Mouse (Mus musculus) hindbrain, embryonic 14.5 days (tissue): ENCODE measurements around the gene Wdr60. TPM values are rescaled to one million over a fixed set of nuclear protein-coding genes. Genes with fewer than 3 reads are reported as not detected.

Source experiments
- ATAC-seq: fragments of 200-750 bp; cut with Nextera tagmentation; 2 replicates; pipeline ENCODE4 v1.8.0; 2017; ENCODE audit warnings: moderate number of reproducible peaks, mild to moderate bottlenecking, moderate TSS enrichment, moderate library complexity; ENCODE audit not compliant: low FRiP score
- DNase-seq: peaks from one replicate; pipeline ENCODE4 v3.0.0-alpha.2; 2015; ENCODE audit warnings: low spot score
- H3K27ac ChIP-seq: fragments of 300-500 bp; sonication (generic); 2 replicates; pipeline ENCODE4 v1.5.1; 2014; ENCODE audit warnings: mild to moderate bottlenecking, moderate library complexity
- H3K27me3 ChIP-seq: fragments of 300-500 bp; sonication (generic); 2 replicates; pipeline ENCODE4 v1.6.1; 2014; ENCODE audit warnings: mild to moderate bottlenecking, low read length, mixed read lengths; ENCODE audit not compliant: control insufficient read depth, insufficient read depth
- H3K36me3 ChIP-seq: fragments of 300-500 bp; sonication (generic); replicated peaks from 2 replicates; pipeline ENCODE4 v1.6.1; 2014; ENCODE audit not compliant: control insufficient read depth, insufficient read depth
- H3K4me1 ChIP-seq: fragments of 300-500 bp; sonication (generic); replicated peaks from 2 replicates; pipeline ENCODE4 v1.6.1; 2014; ENCODE audit warnings: antibody characterized with exemption, low read length, mixed read lengths; ENCODE audit not compliant: control insufficient read depth, insufficient read depth
- H3K4me2 ChIP-seq: fragments of 300-500 bp; sonication (generic); replicated peaks from 2 replicates; pipeline ENCODE4 v1.6.1; 2014; ENCODE audit warnings: mild to moderate bottlenecking, moderate library complexity
- H3K4me3 ChIP-seq: fragments of 300-500 bp; sonication (generic); replicated peaks from 2 replicates; pipeline ENCODE4 v1.5.1; 2014; ENCODE audit warnings: mild to moderate bottlenecking, low read length
- H3K9ac ChIP-seq: fragments of 300-500 bp; sonication (generic); 2 replicates; pipeline ENCODE4 v1.6.1; 2014
- H3K9me3 ChIP-seq: fragments of 300-500 bp; sonication (generic); 2 replicates; pipeline ENCODE4 v1.6.1; 2016; ENCODE audit warnings: low read length; ENCODE audit not compliant: control insufficient read depth
- WGBS: fragments of 180-500 bp; shearing (Covaris S2); extraction: QIAGEN DNeasy Blood & Tissue Kit; methylation state at CpG from one replicate; pipeline ENCODE4 v1.1.7; 2014; 5-methylcytosine and 5-hydroxymethylcytosine counted together
- polyA plus RNA-seq: library from polyadenylated mRNA; unstranded; fragments of >200 nt; fragmentation: Nextera tagmentation; extraction: Ambion mirVana; gene quantifications from 2 replicates; pipeline ENCODE4 v1.2.1, GENCODE M21; 2014

Wdr60 gene
- polyA plus RNA-seq, 1 experiment from 2014 or later: 18.3 TPM

DNA sequence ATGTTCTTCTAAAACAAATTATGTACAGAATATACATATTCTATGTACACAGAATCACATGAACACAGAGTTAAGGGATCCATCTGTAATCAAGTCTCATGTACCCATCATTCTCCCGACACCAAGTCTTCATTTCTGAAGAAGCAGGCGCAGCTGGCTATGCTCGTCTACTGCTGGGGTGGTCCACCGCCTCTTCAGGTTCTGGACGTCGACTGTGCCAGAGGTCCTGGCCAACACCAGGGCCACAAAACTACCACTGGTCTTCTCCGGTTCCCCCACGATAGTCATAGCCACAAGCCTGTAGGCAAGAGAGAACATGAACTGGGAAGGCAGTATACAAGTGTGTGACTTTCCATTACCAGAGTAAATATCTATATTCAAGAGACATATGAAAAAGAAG is 55.3 kb downstream of the Wdr60 start:
- Histone ChIP-seq H3K27ac (no peak overlapping the region), H3K4me2 (no peak overlapping the region), H3K9me3 (0 out of 2 replicates have a peak, but pooled peaks cover 5% of the 10 kb centered on the region), H3K4me3 (no peak overlapping the region), H3K27me3 (no peaks in the 10 kb centered on the region), H3K36me3 (peaks cover 20% of the 10 kb centered on the region), H3K4me1 (no peaks in the 10 kb centered on the region), H3K9ac (no peak overlapping the region)
- WGBS: 97% methylated on average over 8 of the region's 8 CpGs
- DNase-seq (no peak), ATAC-seq (no peak)

DNA sequence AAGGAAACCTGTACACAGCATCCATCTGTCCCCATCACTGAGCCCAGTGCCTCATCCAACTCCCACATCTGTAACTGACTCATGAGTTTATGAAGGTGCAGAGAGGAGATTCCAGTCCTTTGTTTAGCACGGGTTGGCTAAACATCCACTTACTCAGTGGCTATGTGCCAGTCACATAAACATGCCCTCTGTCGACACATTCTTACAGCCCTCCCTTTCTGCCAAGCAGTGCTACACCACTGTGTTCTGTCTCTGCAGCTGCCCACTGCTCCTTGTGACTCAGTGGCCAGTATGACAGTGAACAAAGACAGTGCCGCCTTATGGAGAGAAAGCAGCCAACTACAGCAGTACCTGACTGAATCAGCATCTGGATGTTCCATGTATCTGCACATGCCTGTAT is 57.1 kb downstream of the Wdr60 start:
- Histone ChIP-seq H3K9ac (no peak overlapping the region), H3K9me3 (0 out of 2 replicates have a peak, but pooled peaks cover 5% of the 10 kb centered on the region), H3K27me3 (no peaks in the 10 kb centered on the region), H3K4me2 (no peak overlapping the region), H3K4me1 (no peaks in the 10 kb centered on the region), H3K36me3 (peaks cover 10% of the 10 kb centered on the region), H3K4me3 (no peak overlapping the region), H3K27ac (no peak overlapping the region)
- WGBS: 72% methylated on average over 3 of the region's 3 CpGs
- DNase-seq (no peak), ATAC-seq (no peak)

DNA sequence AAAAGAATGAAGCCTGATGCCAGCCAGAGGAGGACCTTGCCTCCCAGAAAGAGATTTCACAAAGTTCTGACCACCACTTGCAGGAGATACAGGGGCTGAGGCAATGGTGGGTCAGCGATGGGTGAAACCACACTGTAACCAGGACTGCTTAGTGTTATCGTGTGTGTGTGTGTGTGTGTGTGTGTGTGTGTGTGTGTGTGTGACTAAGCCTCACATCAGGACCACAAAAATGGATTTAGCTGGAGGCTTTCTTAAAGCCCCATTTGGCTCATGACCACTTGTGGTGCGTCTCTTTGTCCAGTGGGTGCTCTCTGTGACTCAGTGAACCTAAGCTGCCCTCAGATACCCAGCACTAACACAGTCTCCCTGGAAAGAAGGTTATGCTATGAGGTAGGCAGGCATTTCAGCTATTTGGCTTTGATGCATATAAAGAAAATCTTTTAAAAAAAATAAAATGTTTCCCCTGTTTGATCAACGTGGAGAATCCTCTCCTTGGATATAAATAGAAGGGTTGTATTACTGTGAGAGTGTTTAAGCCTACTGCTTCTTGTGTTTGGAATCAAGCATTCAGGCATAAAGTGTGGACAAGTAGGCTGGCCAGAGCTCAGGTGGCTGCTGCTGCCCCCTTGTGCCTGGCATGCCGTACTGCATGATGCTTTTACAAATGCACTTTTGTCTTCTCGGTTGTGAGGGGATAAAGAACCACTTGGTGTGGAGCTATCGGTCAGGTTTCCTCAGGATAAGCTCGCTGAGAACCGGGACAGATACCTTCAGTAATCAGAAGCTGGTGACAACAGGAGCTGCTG is 60.4 kb downstream of the Wdr60 start:
- Histone ChIP-seq H3K4me1 (no peaks in the 10 kb centered on the region), H3K27ac (no peak overlapping the region), H3K27me3 (no peaks in the 10 kb centered on the region), H3K4me3 (no peak overlapping the region), H3K9ac (no peak overlapping the region), H3K4me2 (no peak overlapping the region), H3K36me3 (no peaks in the 10 kb centered on the region; the same call in 1 of the 2 replicates), H3K9me3 (no peaks in the 10 kb centered on the region)
- 37% methylated on average over 9 of the region's 9 CpGs for WGBS
- ATAC-seq: peak; percentile 71
- peak; percentile 74 for DNase-seq

DNA sequence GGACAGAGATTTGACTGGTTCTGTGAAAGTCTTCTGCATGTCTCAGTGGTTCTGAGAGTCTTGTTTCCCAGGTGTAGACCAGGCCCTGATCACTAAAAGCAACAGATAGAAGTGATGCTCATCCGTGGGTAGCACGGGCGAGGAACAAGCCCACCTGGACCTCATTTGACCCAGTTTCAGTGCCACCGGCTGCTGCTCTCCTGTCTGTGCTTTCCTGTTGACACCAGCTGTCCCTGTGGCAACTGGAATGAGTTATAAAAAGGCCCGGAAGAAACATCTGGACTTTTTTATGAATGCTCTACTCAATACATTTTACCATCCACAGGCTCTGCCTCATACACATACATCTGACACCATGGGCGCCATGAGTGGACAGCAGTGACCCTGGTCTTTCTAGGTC is 64.0 kb downstream of the Wdr60 start:
- no peak for ATAC-seq
- Histone ChIP-seq H3K9me3 (no peaks in the 10 kb centered on the region), H3K4me1 (no peaks in the 10 kb centered on the region), H3K4me3 (no peak overlapping the region), H3K27ac (no peak overlapping the region), H3K4me2 (no peak overlapping the region), H3K36me3 (no peaks in the 10 kb centered on the region), H3K27me3 (no peaks in the 10 kb centered on the region), H3K9ac (no peak overlapping the region)
- no peak for DNase-seq
- 93% methylated on average over 6 of the region's 6 CpGs for WGBS

DNA sequence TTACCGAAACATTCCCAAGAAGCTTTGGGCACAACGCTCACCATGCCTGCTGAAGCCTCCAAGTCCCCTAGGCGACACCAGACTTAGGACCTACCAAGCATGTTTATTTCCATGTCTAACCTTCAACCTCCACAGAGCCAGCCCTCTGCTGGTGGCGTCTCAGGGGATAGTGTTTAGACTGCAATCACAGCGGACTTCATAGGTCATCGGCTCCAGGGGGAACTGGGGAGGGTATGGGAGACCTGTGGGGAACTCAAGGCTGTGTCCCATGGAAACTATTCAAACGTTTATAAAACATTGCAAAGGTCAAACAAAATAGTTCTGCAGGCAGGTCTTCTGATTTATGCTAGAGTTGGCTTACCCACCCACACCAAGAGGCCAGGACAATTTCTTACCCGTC is 66.6 kb downstream of the Wdr60 start:
- DNase-seq (no peak), ATAC-seq (no peak)
- no peak overlapping the region for H3K4me2 ChIP-seq
- H3K9ac ChIP-seq: no peak overlapping the region
- H3K4me3 ChIP-seq: no peak overlapping the region
- no peaks in the 10 kb centered on the region for H3K4me1 ChIP-seq
- no peaks in the 10 kb centered on the region for H3K9me3 ChIP-seq
- H3K27ac ChIP-seq: no peak overlapping the region
- WGBS: 80% methylated on average over 8 of the region's 8 CpGs
- H3K27me3 ChIP-seq: no peaks in the 10 kb centered on the region
- H3K36me3 ChIP-seq: no peaks in the 10 kb centered on the region

DNA sequence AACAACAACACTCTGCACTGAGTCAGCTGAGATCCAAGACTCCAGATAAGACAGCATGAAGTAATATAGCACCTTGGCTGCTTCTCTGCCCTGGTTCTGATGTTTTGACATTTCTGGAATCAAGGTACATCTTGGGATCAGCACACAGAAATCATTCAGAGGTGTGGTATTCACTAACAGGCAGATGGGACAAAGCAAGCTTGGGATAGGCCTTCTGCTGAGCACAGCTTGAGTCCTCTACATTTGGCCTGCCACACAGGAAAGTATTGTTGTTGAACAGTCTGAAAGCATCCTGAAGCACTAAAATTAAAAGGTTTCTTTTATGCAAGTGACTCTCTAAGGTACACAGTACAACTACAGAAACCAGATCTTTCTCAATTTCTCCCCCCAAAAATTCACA is 68.2 kb downstream of the Wdr60 start:
- H3K36me3 ChIP-seq: no peaks in the 10 kb centered on the region
- ATAC-seq: no peak
- no peak for DNase-seq
- no peaks in the 10 kb centered on the region for H3K27me3 ChIP-seq
- H3K4me3 ChIP-seq: no peak overlapping the region
- H3K27ac ChIP-seq: no peak overlapping the region
- H3K9me3 ChIP-seq: no peaks in the 10 kb centered on the region
- no peak overlapping the region for H3K9ac ChIP-seq
- H3K4me1 ChIP-seq: no peaks in the 10 kb centered on the region
- H3K4me2 ChIP-seq: no peak overlapping the region

DNA sequence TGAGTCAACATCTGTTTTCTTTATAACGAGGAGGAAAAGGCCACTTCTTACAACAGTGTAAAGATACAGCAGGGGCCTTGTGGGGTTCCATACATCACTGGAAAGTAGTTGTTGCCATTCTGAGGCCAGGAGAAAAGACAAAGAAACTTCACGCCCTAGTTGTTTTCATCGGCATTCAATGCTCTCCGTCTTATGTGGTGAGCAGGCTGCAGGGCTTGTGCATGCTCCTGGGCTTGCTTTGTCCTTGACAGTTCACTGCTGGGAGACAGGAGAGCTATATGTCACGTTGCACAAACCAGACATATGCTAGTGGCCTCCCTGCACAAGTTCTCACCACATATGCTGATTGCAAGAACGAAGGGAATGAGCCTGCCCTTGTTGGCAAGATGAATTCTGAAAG is 68.9 kb downstream of the Wdr60 start:
- Histone ChIP-seq H3K36me3 (no peaks in the 10 kb centered on the region), H3K27ac (no peak overlapping the region), H3K4me3 (no peak overlapping the region), H3K4me2 (no peak overlapping the region), H3K4me1 (no peaks in the 10 kb centered on the region), H3K9ac (no peak overlapping the region), H3K9me3 (no peaks in the 10 kb centered on the region), H3K27me3 (no peaks in the 10 kb centered on the region)
- ATAC-seq: no peak
- no peak for DNase-seq
- WGBS: 31% methylated on average over 6 of the region's 6 CpGs

DNA sequence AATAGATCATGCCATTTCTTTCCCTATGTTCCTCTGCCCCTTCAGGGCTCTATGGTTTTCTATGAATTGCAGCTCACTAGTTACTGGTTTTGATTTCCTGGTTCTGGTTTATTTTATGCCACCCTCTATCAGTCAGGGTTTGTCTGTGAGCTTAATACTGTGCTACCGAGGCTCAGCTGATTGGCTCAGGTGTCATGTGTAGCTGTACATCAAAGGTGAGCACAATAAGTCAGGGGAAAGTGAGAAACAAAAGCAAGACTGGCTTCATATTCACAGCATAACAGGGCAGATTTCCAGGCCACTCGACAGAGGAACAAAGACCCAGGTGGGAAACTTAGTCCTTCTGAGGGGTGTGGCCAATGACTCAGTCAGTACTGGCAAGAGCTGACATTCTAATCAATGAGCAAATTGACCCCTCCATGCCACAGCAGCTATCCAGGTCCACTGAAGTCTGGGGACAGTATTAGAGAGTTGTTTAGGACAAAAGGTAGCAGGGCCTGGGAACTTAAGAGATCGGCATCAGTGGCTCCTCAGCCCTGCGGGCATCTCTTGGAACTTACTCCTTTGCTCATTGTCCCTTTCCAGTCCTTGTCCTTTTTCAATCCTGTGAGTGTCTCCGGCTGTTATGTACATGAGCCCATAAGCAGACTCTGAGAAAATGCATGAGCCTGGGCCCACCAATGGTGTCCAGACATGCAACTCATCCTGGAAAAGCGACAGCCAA is 79.4 kb downstream of the Wdr60 start:
- WGBS: 88% methylated on average over 6 of the region's 6 CpGs
- H3K27ac ChIP-seq: no peak overlapping the region
- H3K36me3 ChIP-seq: no peaks in the 10 kb centered on the region
- no peak overlapping the region for H3K9ac ChIP-seq
- no peak overlapping the region for H3K4me2 ChIP-seq
- peaks cover 5% of the 10 kb centered on the region; the same call in 1 of the 2 replicates for H3K9me3 ChIP-seq
- ATAC-seq (no peak), DNase-seq (no peak)
- no peaks in the 10 kb centered on the region for H3K27me3 ChIP-seq
- H3K4me3 ChIP-seq: no peak overlapping the region
- no peaks in the 10 kb centered on the region for H3K4me1 ChIP-seq

DNA sequence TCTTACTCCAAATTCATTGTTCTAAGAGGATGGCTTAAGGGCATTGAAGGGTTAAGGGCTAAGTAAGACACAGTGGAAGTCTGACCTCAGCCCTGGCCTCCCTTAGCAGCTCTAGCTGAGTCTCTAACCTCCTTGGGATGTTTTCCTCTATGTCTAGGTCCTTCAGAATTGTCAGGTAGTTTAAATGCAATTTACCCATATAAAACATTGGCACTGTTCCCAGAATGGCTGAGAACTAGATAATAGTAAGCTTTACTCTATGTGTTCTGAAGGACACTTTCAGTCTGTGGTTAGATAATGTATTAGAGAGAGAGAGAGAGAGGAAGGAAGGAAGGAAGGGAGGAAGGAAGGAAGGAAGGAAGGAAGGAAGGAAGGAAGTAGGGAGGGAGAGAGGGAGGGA is 80.4 kb downstream of the Wdr60 start:
- Histone ChIP-seq H3K36me3 (no peaks in the 10 kb centered on the region), H3K4me2 (no peak overlapping the region), H3K9me3 (peaks cover 5% of the 10 kb centered on the region; the same call in 1 of the 2 replicates), H3K27ac (no peak overlapping the region), H3K27me3 (no peaks in the 10 kb centered on the region), H3K4me3 (no peak overlapping the region), H3K4me1 (no peaks in the 10 kb centered on the region), H3K9ac (no peak overlapping the region)
- DNase-seq (no peak), ATAC-seq (no peak)
